Mouse (Mus musculus): ENCODE data around the gene Eif4h.
"Not testable (repeated sequence)": the region's sequence is repeated elsewhere in the genome, so short reads cannot be mapped to it uniquely, and the experiment has no call there.

The Eif4h gene

DNA sequence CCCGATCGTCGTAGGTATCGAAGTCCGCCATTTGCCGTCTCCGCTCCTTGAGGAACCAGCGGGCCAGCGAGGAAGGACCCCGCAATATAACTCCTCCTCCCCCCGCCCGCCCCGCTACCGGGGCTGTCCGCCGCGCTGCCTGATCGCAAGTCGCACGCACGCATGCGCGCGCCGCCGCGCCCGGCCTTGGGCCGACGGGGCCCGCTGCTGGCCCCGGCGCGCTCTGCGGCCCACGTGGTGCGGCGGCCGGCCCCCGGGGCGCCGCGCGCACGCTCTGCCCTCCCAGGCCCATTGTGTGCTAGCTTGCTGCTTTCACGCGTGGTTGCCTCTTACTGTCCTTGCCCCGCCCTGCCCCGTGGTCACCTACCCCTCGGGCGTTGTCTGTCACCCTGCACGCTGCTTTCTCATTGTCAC lies at the start of gene Eif4h:
Gene Eif4h, minus strand, starts transcription at position 222 of the 414 bp plus-strand sequence.
- peak; percentile 97 for DNase-seq

DNA sequence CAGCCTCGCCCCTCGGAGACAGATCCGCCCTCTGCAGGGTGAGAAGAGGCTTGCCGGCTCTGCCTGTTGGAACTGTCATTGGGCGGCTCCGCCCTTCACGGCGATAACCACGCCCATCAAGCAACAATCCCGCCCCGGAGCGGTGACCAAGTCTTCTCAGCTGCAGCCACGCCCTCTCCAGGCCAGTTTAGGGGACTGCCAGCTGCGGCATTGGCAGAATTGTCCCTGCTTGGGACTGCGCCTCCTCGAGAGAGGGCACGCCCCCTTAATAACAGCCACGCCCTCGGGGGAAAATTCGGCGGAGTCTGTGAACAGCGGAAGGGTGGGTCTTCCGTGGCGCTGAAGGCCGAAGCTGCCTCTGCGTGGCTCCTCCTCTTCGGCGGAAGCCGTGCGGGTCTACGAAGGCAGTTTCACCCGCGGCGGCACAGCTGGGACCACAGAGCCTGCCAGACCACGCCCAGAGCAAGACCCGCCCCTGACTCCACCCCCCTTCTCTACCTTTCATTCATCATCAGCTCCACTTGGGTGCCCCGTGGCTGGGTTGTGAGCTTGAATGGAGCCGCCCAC lies 49.5 kb upstream of the Eif4h start:
- peak; percentile 100 for DNase-seq

GRCm38 (mm10) chr5:134688086-134688717 lies 48.9 kb upstream of the Eif4h start, which contains the start of gene Limk1:
Gene Limk1, minus strand, starts transcription at chr5:134688598.
- no peak for DNase-seq

DNA sequence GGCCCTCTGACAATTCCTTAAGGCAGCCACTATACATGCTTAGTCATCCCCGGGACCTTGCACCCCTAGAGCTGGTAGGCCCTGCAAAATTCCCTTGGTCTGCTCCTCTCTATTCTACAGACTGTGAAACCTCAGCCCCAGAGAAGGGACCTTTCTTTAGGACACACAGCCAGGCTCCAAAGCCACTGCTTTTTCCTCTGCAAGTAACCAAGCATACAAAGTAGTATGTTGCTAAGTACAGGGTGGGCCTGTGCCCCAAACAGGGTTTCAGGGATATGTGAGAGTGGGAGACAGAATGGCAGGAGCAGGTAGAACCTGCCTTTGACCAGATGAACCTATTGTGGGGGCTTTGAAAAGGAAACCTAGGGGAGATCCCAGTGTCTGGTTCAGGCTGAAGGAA lies 47.9 kb upstream of the Eif4h start:
- no peak for DNase-seq

GRCm38 (mm10) chr5:134686541-134686940 lies 47.3 kb upstream of the Eif4h start:
- no peak for DNase-seq

GRCm38 (mm10) chr5:134684398-134684797 lies 45.1 kb upstream of the Eif4h start:
- no peak for DNase-seq

DNA sequence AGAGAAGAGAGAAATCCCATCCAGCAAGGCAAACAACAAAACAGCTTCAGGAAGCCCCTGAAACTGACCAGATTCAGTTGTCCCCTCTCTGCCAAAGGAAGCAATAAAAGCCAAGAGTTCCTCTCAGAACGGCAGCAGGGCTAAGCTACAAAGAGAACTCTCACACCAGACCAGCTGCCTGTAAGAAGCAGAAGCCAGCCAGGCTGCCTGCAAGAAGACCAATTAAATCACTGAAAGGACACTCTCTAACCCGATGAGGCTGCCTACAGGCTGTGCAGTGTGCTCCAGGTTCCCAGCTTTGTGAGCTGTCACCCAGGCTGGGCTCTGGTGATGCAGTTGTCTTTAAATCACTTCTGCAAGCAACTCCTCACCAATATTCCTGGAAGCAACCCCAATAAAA lies 44.5 kb upstream of the Eif4h start:
- no peak for DNase-seq

DNA sequence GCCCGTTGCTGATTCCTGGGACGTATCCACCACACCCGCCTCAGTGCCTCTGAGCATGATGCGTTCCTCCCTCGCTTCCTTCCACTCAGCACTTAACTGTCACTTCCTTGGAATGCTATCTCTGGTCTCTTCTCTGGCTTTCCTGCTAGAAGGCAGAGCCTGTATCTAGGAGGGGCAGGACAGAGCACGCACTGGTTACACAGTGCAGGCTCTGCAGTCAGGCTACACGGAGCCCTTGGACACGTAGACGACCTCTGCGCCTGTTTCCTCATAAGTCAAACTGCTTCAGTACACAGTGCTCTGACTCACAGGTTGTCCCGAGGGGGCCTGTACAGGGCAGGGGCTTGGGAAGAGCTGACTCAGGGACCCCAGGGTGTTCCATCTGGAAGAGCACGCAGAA lies 40.9 kb upstream of the Eif4h start:
- peak; percentile 13 for DNase-seq

- peak; percentile 19 for DNase-seq
Observed at GRCm38 (mm10) chr5:134678827-134679546, 39.7 kb upstream of the Eif4h start.

DNA sequence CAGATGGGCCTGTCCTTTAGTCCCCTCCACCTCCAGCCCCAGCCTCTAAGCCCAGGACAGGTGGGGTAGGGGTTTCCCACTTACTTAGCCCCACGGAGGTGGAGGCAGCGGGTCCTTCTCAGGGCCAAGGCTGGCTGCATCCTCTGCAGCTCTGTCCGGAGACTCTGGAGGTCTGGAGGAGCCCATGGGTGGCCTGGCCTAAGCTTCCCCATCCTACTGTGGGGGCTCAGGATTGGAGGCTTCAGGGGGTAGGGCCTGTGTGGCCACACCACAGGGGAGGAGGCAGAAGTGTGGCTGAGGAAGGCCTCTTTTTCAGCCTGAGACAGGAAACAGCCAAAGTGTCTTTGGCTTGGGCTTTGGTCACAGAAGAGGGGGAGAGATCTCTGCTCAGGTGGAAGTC lies 38.7 kb upstream of the Eif4h start:
- peak; percentile 10 for DNase-seq

DNA sequence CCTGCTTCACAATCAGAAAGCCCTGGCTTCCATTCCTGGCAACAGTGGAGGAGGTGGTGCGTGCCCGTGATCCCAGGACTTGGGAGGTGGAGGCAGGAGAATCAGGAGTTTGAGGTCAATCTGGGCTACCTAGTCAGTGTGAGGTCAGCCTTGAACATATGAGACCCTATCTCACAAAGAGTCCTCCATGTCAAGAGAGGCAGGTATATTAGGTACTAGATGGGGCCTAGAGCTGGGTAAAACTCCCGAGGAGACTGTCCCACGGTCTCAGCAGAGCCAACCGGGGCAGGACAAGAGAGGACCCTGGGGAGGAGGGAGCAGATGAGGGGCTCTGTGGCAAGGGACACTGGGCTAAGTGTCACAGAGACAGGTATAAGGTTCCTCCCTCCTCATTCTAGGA lies 38.2 kb upstream of the Eif4h start:
- no peak for DNase-seq

DNA sequence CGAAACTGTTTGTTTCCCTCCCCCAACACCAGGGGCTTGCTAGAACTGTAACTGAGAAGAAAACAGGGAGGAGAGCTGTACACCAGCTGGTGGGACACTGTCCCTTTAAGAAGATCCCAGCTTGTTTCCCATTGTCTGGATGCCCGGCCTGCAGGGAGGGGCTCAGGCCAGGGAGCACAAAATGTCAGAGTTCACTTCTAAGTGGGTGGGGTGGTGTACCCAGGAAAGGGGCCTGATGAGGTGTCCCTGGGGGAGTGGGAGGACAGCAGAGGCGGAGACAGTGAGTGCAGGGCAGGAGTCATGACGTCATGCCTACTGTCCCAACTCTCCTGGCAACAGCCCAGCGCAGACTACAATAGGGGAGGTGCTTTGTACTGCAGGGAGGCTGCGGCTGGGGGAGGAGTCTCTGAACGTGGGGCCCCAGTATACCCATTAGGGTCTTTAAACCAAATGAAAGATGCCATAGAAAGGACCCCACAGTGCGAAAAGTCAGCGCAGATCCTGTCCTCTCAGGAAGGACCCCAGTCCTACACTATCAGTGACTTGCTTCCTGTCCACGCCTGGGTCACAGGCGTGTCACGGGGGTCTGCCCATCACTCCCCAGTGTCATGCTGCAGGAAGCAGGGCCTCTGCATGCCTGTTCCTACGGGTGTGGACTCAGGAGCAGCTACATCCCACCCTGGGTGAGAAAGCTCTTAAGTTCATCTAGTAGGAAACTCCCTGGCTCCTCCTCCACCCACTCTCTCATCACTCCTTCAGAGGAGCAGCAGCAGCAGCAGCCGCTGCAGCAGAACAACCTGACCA lies 36.9 kb upstream of the Eif4h start:
- peak; percentile 75 for DNase-seq

GRCm38 (mm10) chr5:134674977-134675376 lies 35.7 kb upstream of the Eif4h start:
- DNase-seq = no peak

- DNase-seq = no peak
Observed at GRCm38 (mm10) chr5:134672611-134673010, 33.3 kb upstream of the Eif4h start.

- no peak for DNase-seq
Observed at GRCm38 (mm10) chr5:134672198-134672516, 32.9 kb upstream of the Eif4h start.

DNA sequence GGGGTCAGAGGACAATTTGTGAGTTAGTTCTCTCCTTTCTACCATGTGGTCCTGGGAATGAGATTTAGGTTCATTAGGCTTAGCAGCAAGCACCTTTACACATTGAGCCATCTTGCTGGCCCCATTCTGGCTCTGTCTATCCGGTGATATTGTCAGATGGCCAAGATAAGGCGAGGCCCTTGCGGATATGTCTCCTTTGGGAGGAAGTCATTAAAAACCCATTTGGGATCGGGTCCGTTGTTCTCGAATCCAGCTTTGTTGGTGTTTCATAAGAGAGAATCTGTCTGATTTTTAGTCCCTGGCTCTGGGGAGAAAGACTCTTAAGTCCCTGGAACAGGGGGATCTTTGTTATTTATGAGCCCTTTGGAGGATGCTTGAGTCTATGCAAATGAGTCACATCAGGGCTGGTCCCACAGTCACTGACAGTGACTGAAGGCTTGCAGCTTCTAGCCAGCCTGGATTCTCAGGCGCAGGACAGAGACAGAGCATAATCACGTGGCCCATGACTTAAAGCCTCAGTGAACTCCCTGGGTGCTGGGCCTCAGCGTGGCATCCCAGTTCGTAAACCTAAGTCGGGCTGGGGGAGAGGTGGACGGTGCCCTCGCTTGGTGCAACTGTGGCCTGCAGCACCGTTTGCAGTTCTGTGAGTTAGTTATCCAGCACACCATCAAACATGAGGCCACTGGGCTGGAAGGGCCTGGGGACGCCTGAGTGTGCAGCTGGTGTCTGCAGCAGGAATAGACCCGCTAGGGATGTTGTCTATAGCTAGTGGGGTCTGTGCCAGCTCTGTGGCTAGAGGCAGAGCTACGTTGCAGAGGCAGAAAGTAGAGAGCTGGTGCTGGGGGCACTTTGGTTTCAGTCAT lies 32.3 kb upstream of the Eif4h start:
- DNase-seq = no peak

DNA sequence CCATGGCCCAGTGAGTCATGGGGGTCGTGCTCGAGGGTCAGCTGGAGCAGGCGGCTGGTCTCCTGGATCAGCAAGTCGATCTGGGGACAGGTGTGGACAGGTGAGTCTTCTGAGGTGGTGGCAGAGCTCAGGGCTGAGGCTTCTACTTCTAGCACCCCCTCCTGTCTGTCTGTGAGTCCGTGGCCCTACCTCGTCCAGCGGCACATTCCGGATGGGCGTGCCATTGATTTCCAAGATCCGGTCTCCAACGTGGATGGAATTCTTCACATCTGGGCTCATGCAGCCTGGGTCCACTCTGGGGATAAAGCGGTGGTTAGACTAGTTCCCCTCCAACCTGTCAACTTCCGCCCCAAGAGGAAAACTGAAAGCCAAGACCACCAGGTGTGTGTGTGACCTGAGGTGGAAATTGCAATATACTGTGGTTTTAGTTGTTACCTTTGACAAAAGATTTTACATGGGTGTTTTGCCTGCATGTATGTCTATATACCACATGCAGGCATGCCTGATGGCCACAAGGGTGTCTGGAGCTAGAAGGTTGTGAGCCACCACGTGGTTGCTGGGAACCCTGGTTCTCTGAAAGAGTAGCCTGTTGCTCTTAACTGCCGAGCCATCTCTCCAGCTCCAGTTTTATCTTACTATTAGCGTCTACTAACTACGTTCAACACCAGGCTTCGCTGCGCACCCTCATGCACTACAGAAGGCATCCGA lies 29.9 kb upstream of the Eif4h start:
- no peak for DNase-seq

GRCm38 (mm10) chr5:134668495-134668894 lies 29.2 kb upstream of the Eif4h start:
- peak; percentile 28 for DNase-seq

DNA sequence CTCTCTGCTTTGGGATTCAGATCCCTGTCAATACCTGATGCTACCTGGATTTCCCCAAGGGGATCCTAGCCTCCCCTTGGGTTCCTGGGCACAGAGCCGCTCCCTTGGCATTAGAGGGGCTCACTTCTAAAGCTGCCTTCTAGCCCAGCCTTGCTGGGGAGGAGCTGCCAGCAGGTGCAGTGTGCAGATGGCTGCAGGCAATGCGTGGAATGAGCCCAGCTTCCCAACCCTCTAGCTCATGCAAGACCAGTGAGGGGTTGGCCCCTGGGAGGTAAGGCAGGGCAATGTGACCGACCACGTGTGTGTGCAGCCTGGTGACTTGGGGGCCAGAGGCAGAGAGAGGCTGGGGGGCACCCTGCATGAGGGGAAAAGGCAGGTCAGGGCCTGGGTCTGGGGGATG lies 17.4 kb upstream of the Eif4h start:
- no peak for DNase-seq

DNA sequence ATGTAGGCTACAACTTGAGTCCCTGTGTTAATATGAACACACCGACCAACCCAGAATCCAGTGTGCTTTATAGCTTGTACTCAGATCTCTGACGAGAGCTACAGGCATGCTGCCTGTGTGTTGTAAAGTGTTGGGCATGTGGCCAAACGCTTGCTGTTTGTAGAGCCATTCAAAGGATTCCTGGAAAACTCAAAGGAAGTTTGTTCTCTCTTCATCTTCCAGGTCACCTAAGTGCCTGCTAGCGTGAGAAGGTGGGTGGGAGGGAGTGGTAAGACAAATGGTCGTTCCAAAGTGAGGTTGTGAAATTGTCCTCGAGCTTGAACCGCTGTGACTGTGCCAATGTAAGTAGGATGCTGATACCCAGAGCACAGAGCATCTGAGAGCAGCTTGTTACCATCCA lies 12.7 kb upstream of the Eif4h start:
- no peak for DNase-seq

GRCm38 (mm10) chr5:134650926-134651325 lies 11.6 kb upstream of the Eif4h start:
- peak; percentile 68 for DNase-seq

GRCm38 (mm10) chr5:134648976-134649375 lies 9.7 kb upstream of the Eif4h start:
- DNase-seq = not testable (repeated sequence)

Data from kidney, adult 18-20 months (tissue).